Comparison of ENCODE assay signal across 8 mouse cellular contexts in genomic region chr11:51646751-51647667, GRCm38 (mm10). TPM values are rescaled to one million over a fixed set of nuclear protein-coding genes. Genes with fewer than 3 reads are reported as not detected.
DNase-seq lines count a peak whose midpoint lies in the region; ATAC-seq and TF ChIP-seq lines count a peak whose summit lies in the region.

No protein-coding gene starts in this region.

- H3K9ac ChIP-seq in forebrain, embryonic 12.5 days, result no peak overlapping the region
- H3K9ac ChIP-seq in forebrain, embryonic 16.5 days (replicated peaks; ENCODE audit: low read depth, low read length), result no peak overlapping the region
- no peak overlapping the region for H3K9ac ChIP-seq in heart, embryonic 11.5 days (ENCODE audit: low read depth, low read length)

- TF ChIP-seq POLR2A in myocyte (IDR thresholded peaks at IDR 0.05; ENCODE audit: insufficient read length, low read depth), result no peak

- H3K27ac ChIP-seq in forebrain, embryonic 12.5 days, result peak overlapping the region; percentile 68
- H3K27ac ChIP-seq in forebrain, embryonic 16.5 days (ENCODE audit: low read length), result no peak overlapping the region
- peak overlapping the region; percentile 29 for H3K27ac ChIP-seq in heart, embryonic 11.5 days (ENCODE audit: low read depth, low read length)

- H3K9me3 ChIP-seq in forebrain, embryonic 12.5 days, result no peaks in the 10 kb centered on the region
- H3K9me3 ChIP-seq in forebrain, embryonic 16.5 days (ENCODE audit: control insufficient read depth, low read length), result no peaks in the 10 kb centered on the region
- H3K9me3 ChIP-seq in heart, embryonic 11.5 days (replicated peaks; ENCODE audit: control insufficient read depth, low read length), result no peaks in the 10 kb centered on the region

- no peaks in the 10 kb centered on the region for H3K79me2 ChIP-seq in myocyte (ENCODE audit: control insufficient read depth, insufficient read depth)

- no peak overlapping the region for H3K4me2 ChIP-seq in forebrain, embryonic 12.5 days
- no peak overlapping the region for H3K4me2 ChIP-seq in forebrain, embryonic 16.5 days (ENCODE audit: low read length)
- H3K4me2 ChIP-seq in heart, embryonic 11.5 days, result peak overlapping the region; percentile 34
- peak overlapping the region; percentile 21 for H3K4me2 ChIP-seq in myocyte (ENCODE audit: low read depth)

- peaks cover 31% of the 10 kb centered on the region for H3K4me1 ChIP-seq in forebrain, embryonic 12.5 days
- H3K4me1 ChIP-seq in forebrain, embryonic 16.5 days (replicated peaks; ENCODE audit: control insufficient read depth, insufficient read depth, low read length), result peaks cover 16% of the 10 kb centered on the region
- peaks cover 34% of the 10 kb centered on the region for H3K4me1 ChIP-seq in heart, embryonic 11.5 days (ENCODE audit: control insufficient read depth, insufficient read depth, low read length)

- H3K4me3 ChIP-seq in forebrain, embryonic 12.5 days (replicated peaks), result no peak overlapping the region
- no peak overlapping the region for H3K4me3 ChIP-seq in forebrain, embryonic 16.5 days (replicated peaks; ENCODE audit: low read length)
- H3K4me3 ChIP-seq in heart, embryonic 11.5 days (ENCODE audit: low read depth, low read length), result no peak overlapping the region
- H3K4me3 ChIP-seq in myocyte, result no peak overlapping the region

- DNase-seq in R1 (ENCODE audit: low read depth, low spot score), result peak; percentile 87
- DNase-seq in kidney, postnatal 10 days, result peak; percentile 68
- no peak for DNase-seq in Muller cell, postnatal 12 days (ENCODE audit: inconsistent ontology term)
- DNase-seq in urinary bladder, postnatal 14 days (ENCODE audit: low spot score), result no peak

- no peak overlapping the region for H3ac ChIP-seq in myocyte (ENCODE audit: control insufficient read depth, insufficient read length)

- ATAC-seq in forebrain, embryonic 12.5 days (ENCODE audit: low FRiP score), result no peak
- ATAC-seq in forebrain, embryonic 16.5 days, result no peak
- ATAC-seq in heart, embryonic 11.5 days (replicated peaks; ENCODE audit: insufficient number of reproducible peaks, low FRiP score, low TSS enrichment), result no peak

- H3K27me3 ChIP-seq in forebrain, embryonic 12.5 days, result peaks cover 30% of the 10 kb centered on the region
- H3K27me3 ChIP-seq in forebrain, embryonic 16.5 days (replicated peaks; ENCODE audit: control insufficient read depth, insufficient read depth, low read length), result peaks cover 2% of the 10 kb centered on the region; the same call in 1 of the 2 replicates
- peaks cover 9% of the 10 kb centered on the region; the same call in 1 of the 2 replicates for H3K27me3 ChIP-seq in heart, embryonic 11.5 days (ENCODE audit: control insufficient read depth, insufficient read depth, low read length)
- H3K27me3 ChIP-seq in myocyte (ENCODE audit: control insufficient read depth, insufficient read depth, insufficient read length), result no peaks in the 10 kb centered on the region

- no peaks in the 10 kb centered on the region for H3K36me3 ChIP-seq in forebrain, embryonic 12.5 days (replicated peaks)
- H3K36me3 ChIP-seq in forebrain, embryonic 16.5 days (ENCODE audit: control insufficient read depth, insufficient read depth), result no peaks in the 10 kb centered on the region
- H3K36me3 ChIP-seq in heart, embryonic 11.5 days (ENCODE audit: control insufficient read depth, insufficient read depth, low read length), result peaks cover 3% of the 10 kb centered on the region
- peaks cover 3% of the 10 kb centered on the region for H3K36me3 ChIP-seq in myocyte (ENCODE audit: control insufficient read depth, insufficient read depth)

- 81% methylated on average over 15 of the region's 15 CpGs for WGBS in forebrain, embryonic 12.5 days
- 88% methylated on average over 15 of the region's 15 CpGs for WGBS in forebrain, embryonic 16.5 days
- 65% methylated on average over 15 of the region's 15 CpGs for WGBS in heart, embryonic 11.5 days (ENCODE audit: insufficient replicate concordance)

TF ChIP-seq in myocyte, 11 proteins besides CTCF, POLR2A, EP300 and RAD21:
- peak in 2 of 3 experiments; percentile 78 to 91 for TF ChIP-seq MYOD1 (IDR thresholded peaks at IDR 0.05; ENCODE audit: control insufficient read depth in 1 of 3, insufficient read length in 2 of 3, low read depth in 2 of 3)
- no peak for TF ChIP-seq E2F4 (IDR thresholded peaks at IDR 0.05; ENCODE audit: insufficient read depth)
- no peak for TF ChIP-seq USF1 (IDR thresholded peaks at IDR 0.05; ENCODE audit: low read depth)
- TF ChIP-seq SRF (IDR thresholded peaks at IDR 0.05; ENCODE audit: control insufficient read depth, insufficient read length, low read depth), result no peak
- TF ChIP-seq MYOG (IDR thresholded peaks at IDR 0.05; ENCODE audit: control insufficient read depth in 1 of 3, insufficient read depth in 1 of 3, insufficient read length in 2 of 3, low read depth in 2 of 3), result peak in 2 of 3 experiments; percentile 75 to 84
- TF ChIP-seq CEBPB (IDR thresholded peaks at IDR 0.05; ENCODE audit: insufficient read depth, poor library complexity, severe bottlenecking), result no peak
- TF ChIP-seq TCF12 (IDR thresholded peaks at IDR 0.05; ENCODE audit: insufficient read depth, poor library complexity, severe bottlenecking), result peak; percentile 26
- no peak for TF ChIP-seq REST (IDR thresholded peaks at IDR 0.05; ENCODE audit: insufficient read depth, insufficient read length)
- peak; percentile 48 for TF ChIP-seq TCF3 (IDR thresholded peaks at IDR 0.05; ENCODE audit: insufficient read length, low read depth)
- no peak for TF ChIP-seq MAX (IDR thresholded peaks at IDR 0.05; ENCODE audit: low read depth)
- no peak for TF ChIP-seq POLR2AphosphoS2 (IDR thresholded peaks at IDR 0.05; ENCODE audit: insufficient read length, low read depth)

RNA-seq across cellular contexts. Expression of gene N4bp3, which starts 3.6 kb away (rescaled TPM):
- polyA plus RNA-seq in forebrain, embryonic 12.5 days (2016; fragmentation: Nextera tagmentation; extraction: Ambion mirVana), result 9.5 and 10.5 TPM in 2 replicates
- 10.2 and 12.9 TPM in 2 replicates for polyA plus RNA-seq in forebrain, embryonic 16.5 days (2015; fragmentation: Nextera tagmentation; extraction: Ambion mirVana)
- 4.2 and 6.4 TPM in 2 replicates for polyA plus RNA-seq in heart, embryonic 11.5 days (2014; fragmentation: Nextera tagmentation; extraction: Ambion mirVana)
- 16.3 TPM for polyA plus RNA-seq in myocyte (2012; fragmentation: generic; extraction: Trizol)

RNA-seq across cellular contexts. Expression of gene D930048N14Rik, which starts 3.7 kb away (rescaled TPM):
- 0.66 and 0.91 TPM in 2 replicates for polyA plus RNA-seq in forebrain, embryonic 12.5 days (2016; fragmentation: Nextera tagmentation; extraction: Ambion mirVana)
- 0.58 and 0.70 TPM in 2 replicates for polyA plus RNA-seq in forebrain, embryonic 16.5 days (2015; fragmentation: Nextera tagmentation; extraction: Ambion mirVana)
- 0.59 and 0.97 TPM in 2 replicates for polyA plus RNA-seq in heart, embryonic 11.5 days (2014; fragmentation: Nextera tagmentation; extraction: Ambion mirVana)
- polyA plus RNA-seq in myocyte (2012; fragmentation: generic; extraction: Trizol), result 0.25 TPM

RNA-seq across cellular contexts. Expression of gene Rmnd5b, which starts 11.3 kb away (rescaled TPM):
- polyA plus RNA-seq in forebrain, embryonic 12.5 days (2016; fragmentation: Nextera tagmentation; extraction: Ambion mirVana), result 43.4 and 44.7 TPM in 2 replicates
- polyA plus RNA-seq in forebrain, embryonic 16.5 days (2015; fragmentation: Nextera tagmentation; extraction: Ambion mirVana), result 80.9 and 85.6 TPM in 2 replicates
- polyA plus RNA-seq in heart, embryonic 11.5 days (2014; fragmentation: Nextera tagmentation; extraction: Ambion mirVana), result 29.7 and 32.2 TPM in 2 replicates
- polyA plus RNA-seq in myocyte (2012; fragmentation: generic; extraction: Trizol), result 41.0 TPM

RNA-seq across cellular contexts. Expression of gene Nhp2, which starts 27.5 kb away (rescaled TPM):
- 126 and 131 TPM in 2 replicates for polyA plus RNA-seq in forebrain, embryonic 12.5 days (2016; fragmentation: Nextera tagmentation; extraction: Ambion mirVana)
- polyA plus RNA-seq in forebrain, embryonic 16.5 days (2015; fragmentation: Nextera tagmentation; extraction: Ambion mirVana), result 94.1 and 97.9 TPM in 2 replicates
- polyA plus RNA-seq in heart, embryonic 11.5 days (2014; fragmentation: Nextera tagmentation; extraction: Ambion mirVana), result 114 and 131 TPM in 2 replicates
- polyA plus RNA-seq in myocyte (2012; fragmentation: generic; extraction: Trizol), result 137 TPM

RNA-seq across cellular contexts. Expression of gene Hnrnpab, which starts 40.4 kb away (rescaled TPM):
- 853 and 874 TPM in 2 replicates for polyA plus RNA-seq in forebrain, embryonic 12.5 days (2016; fragmentation: Nextera tagmentation; extraction: Ambion mirVana)
- 441 and 518 TPM in 2 replicates for polyA plus RNA-seq in forebrain, embryonic 16.5 days (2015; fragmentation: Nextera tagmentation; extraction: Ambion mirVana)
- 362 and 384 TPM in 2 replicates for polyA plus RNA-seq in heart, embryonic 11.5 days (2014; fragmentation: Nextera tagmentation; extraction: Ambion mirVana)
- polyA plus RNA-seq in myocyte (2012; fragmentation: generic; extraction: Trizol), result 371 TPM

Comparison
In these comparisons a context has a peak if more than half of its experiments do, and no peak if none do; other contexts are left out.
1. H3K4me2 ChIP-seq: peak in heart, embryonic 11.5 days (single experiment) and myocyte (single experiment); none in forebrain, embryonic 12.5 days (single experiment) and forebrain, embryonic 16.5 days (single experiment).
2. DNase-seq: peak in R1 (single experiment) and kidney, postnatal 10 days (single experiment); none in Muller cell, postnatal 12 days (single experiment) and urinary bladder, postnatal 14 days (single experiment).